Mouse (Mus musculus): ENCODE measurements around the gene Ddx24. TPM values are rescaled to one million over a fixed set of nuclear protein-coding genes. Genes with fewer than 3 reads are reported as not detected.

Gene Ddx24
- total RNA-seq, 2 experiments from 2014 or later = 109 to 116 TPM

DNA sequence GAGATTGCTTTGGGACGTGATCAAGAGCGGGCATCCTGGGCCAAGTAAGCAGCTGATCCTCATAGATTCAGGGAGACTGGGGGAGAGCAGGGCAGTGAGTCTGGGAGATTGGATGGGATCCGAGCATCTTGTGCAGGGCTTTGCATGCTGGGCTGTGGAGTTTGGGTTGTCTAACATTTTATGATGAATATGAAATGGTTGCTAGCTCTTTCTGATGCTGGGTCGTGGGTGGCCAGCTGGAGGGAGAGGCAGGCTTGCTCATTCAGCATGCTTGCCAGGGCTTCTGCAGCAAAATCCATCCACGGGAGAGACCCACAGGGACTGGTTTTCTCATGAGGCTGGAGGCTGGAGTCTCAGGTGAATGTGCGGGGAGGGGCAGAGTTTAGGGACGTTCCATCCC lies 34.5 kb downstream of the Ddx24 start:
- DNase-seq (ENCODE audit: low spot score in 2 of 2) = no peak

DNA sequence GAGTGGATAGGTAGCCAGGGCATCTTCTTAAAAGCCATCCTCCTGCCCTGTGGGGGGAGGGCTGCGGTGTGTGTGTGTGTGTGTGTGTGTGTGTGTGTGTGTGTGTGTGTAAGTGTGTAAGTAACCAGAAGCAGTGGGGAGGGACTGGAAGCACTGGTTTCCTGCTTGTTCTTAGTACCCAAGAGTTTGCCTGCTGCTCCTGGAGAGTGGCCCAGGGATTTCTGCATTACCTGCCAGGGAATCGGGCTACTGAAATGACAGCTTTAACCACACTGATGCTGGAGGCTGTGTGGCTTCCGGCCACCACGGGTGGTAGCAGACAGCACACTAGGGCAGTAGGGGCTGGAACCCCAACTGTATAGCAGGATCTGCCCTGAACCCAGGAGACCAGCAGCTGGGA lies 35.6 kb downstream of the Ddx24 start:
- no peak for DNase-seq (ENCODE audit: low spot score in 2 of 2)

DNA sequence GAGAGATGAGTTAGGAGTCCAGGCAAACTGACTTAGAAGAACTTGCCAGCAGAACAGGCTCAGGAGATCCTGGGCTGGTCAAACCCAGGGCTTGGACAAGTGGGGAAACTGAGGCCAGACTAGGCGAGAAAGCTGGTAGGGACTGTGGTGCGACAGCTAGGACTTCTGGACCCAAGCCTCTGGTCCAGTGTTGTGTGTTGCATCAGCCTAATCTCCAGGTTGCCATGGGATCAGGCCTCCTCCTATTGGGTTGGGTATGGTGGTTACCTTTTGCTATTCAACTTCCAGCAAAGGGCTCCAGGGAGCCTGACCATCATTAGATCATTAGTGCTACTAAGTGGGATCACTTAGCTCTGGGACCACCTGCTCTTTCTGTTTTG lies 36.3 kb downstream of the Ddx24 start:
- DNase-seq (ENCODE audit: low spot score in 2 of 2) = no peak

DNA sequence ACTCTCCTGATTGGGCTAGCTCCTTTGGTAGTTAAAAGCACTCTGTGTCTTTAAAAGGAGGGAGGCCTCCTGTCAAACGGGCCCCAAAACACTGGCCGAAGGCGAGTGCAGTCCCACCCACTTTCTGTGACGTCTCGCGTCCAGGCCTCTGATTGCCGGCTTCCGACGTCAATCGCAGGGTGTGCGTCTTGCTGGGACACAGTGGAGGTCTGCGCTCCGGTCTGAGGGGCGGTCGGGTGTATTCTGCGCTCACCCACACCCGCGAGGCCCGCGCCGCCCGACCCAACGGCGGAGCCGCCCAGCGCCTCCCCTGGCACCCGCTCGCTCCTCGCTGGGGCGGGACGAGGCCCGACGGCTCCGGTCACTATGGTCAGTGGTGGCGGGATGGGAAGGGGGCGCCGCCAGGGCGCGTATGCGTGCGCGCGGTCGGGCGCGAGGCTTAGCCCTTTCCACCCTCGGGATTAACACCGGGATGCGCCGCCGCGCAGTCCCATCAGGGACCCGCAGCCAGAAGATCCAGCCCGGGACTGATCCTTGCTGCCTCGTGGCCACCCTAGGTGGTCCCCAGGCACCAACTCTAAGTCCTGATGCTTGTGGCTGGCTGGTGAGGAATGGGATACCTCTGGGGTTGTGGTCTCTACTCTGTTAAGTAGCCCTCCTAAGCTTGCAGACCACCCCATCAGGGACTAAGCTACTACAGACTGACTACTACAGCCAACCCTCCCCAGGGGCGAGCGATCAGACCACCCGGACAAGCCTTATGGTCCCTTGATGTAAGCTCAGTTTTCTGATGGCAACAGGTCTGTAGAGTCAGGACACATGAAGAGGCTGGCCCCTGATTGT lies 36.9 kb downstream of the Ddx24 start, which contains the start of gene Otub2:
Otub2 (plus strand) TSS at position 178 of the 843 bp plus-strand sequence.
- DNase-seq (ENCODE audit: low spot score in 2 of 2) = peak; percentile 88 to 90

DNA sequence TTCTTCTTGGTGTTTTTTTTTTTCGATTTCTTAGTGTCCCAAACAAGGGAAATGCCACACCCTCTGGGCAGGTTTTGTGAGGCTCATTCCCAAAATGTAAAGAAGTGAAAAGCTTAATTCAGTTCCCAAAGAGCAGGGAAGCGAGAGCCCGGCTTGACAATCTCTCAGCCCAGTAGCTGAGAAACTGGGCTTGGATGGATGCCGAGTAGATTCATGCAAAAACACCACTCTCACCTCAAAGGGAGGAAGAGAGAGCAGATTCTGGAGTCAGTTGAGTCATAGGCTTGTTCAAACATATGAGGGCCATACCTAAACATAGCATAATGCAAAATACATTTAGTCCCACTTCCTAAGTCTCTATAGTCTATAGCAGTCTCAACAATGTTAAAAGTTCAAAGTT lies 45.4 kb downstream of the Ddx24 start:
- DNase-seq (ENCODE audit: low spot score in 2 of 2) = no peak

DNA sequence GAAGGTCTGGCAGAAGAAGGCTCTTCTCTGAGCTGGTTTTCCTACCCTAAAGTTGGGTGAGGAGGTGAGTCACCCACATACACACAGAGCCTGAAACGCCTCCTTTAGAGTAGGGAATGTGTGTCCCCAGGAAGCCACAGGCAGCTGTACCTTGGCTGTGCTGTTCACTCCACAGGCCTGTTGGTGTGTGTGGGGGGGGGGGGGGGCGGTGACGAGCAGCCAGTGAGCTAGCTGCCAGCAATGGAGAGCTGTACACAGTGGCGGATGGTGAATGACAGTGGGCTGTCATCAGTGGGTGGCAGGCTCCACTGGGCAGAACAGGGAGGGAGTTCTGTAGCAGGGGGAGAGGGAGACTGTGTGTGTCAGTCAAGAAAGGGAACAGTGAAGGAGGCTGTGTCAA lies 48.9 kb downstream of the Ddx24 start:
- DNase-seq (ENCODE audit: low spot score in 2 of 2) = no peak

DNA sequence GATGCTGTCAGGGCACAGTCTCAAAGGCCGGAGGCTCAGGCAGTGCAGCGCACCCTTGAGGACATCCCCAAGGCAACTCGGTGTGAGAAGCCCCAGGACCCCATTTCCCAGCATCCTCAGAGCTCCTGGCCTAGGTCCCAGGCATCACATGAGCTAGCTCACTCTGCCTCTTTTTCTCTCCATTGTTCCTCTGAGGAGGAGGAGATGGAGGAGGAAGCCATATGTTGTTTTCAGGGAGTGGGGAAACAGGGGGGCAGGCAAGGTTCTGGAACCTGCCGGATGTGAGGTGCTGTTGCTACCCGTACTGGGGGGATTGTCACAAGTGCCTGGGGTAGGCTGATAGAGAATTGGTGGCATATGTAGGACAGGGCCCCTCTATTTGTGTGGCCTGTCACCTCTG lies 49.5 kb downstream of the Ddx24 start:
- no peak for DNase-seq (ENCODE audit: low spot score in 2 of 2)

DNA sequence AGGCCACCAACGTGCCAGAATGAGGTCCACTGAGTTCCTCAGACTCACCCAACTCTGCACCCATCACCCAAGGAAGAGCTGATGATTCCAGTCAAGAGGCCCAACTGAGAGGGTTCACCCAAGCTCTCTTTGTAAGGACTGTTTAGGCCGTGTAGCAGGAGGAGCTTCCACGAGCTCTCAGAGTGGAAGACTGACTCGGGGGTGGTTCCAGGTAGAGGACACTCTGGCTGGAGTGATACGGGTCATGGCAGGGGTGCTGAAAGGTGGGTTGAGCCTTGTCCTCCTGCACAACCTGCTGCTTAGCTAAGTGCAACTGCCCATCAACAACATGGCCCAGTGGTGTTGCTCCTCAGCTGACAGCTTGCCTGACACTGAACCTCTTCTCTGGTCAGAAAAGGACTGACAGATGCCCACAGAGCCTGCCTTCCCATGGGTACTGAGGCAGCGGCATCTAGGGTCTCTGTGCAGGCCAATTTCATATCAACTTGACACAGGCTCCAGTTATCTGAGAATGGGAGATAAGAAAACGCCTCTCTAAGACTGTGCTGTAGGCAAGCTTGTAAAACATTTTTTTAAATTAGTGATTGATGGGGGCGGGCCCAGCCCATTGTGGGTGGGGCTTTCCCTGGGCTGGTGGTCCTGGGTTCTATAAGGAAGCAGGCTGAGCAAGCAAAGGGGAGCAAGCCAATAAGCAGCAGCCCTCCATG lies 51.9 kb downstream of the Ddx24 start:
- no peak for DNase-seq (ENCODE audit: low spot score in 2 of 2)

DNA sequence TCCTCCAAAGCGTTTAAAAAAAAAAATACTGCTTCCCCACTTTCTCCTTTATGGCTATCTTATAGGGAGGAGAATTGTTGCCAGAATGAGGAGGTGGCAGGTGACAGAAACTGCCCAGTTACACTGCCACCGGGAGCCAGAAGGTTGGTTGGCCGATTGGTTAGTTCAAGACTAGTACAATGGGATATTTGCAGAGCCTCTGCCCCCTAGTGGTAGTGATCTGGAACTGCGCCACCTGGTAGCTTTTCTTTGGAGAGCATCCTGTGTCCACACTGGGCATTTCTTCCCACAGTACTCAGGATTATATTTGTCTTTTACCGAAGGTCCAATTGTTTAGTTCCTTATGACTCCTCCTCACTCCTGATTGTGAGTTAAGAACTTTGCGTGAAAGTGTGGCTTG lies 53.9 kb downstream of the Ddx24 start:
- peak in 1 of 2 experiments; percentile 36 for DNase-seq (ENCODE audit: low spot score in 2 of 2)

DNA sequence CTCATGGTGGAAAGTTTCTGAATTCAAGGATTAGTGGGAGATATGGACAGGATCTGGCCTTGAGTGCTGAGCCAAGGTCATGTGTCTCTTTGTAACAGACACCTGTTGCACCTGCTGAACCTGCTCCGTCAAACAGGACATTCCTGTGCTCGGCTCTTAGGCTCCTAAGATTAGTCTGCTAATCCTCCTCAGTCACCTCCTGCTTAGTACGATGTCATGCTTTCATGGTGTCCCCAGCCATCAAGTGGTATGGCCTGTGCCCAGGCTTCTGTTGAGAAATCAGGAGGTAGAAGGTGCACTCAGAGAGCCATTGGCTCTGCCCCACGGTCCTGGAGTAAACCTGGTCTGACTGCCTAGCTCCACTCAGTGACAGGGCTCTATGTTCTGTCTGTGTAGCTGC lies 54.8 kb downstream of the Ddx24 start:
- DNase-seq (ENCODE audit: low spot score in 2 of 2) = no peak

DNA sequence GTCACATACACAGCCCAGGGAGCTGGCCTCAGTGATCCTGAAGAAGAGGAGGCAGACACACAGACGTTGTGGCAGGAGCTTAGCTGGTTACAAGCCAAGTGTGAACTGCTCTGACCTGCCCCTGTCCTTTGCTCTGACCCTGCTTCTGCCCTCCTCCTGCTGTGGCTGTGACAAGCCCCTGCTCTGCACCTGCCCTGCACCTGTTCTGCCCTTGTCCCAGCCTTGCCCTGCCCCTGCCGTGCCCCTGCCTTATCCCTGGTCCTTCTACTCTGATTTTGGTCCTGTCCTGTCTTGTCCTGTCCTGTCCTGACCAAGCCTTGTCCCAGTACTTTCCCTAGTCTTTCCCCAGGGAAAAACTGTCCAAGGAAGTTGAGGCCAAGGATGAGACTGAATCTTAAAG lies 56.9 kb downstream of the Ddx24 start:
- no peak for DNase-seq (ENCODE audit: low spot score in 2 of 2)

DNA sequence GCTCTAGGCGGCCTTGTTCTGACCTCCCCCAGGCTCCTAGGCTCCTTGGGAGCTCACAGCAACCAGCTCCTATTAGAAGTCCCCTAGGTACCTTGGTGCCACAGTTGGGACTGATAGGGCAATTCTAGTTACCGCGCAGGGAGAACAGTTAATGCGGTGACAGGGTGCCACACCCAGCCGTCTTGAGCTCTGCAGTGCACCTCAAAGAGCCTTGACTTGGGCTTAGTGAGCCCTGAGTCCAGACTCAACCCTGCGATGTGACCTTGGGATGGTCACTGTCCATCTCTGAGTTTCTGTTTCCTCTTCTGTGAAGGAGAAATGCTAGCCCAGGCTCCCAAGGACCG lies 57.3 kb downstream of the Ddx24 start:
- DNase-seq (ENCODE audit: low spot score in 2 of 2) = no peak

DNA sequence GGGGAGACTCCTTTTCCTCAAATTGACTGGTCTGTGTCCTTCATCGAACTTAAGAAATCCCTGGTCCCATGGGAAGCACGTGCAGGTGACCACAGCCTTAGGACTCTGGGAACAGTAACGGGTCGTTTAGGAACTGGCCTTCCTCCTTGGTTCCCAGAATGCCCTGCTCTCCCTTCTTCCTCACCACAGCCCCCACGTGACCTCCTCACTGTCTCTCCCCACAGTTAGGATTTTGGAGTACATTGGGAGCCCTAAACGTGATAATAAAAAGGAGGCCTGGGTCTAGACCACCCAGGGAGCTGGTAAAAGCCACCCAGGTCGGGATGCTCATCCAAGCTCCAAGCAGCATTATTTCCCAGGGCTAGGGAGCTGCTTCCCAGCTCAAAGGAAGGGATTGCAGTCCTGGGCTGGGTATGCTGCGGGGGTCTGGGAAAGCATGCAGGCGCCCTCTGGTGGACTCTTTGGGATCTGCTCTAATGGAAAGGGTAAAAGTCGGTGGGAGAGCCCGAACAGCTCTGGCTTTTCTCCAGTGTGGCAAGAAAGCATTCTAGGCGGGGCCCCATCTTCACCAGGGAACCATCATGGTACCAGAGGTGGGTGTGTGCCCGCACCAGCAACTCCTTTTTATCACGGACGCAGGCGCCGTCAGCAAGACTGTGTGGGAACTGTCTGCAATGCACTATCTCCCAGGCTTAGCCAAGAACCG lies 57.9 kb downstream of the Ddx24 start:
- DNase-seq (ENCODE audit: low spot score in 2 of 2) = peak in 1 of 2 experiments; percentile 62

DNA sequence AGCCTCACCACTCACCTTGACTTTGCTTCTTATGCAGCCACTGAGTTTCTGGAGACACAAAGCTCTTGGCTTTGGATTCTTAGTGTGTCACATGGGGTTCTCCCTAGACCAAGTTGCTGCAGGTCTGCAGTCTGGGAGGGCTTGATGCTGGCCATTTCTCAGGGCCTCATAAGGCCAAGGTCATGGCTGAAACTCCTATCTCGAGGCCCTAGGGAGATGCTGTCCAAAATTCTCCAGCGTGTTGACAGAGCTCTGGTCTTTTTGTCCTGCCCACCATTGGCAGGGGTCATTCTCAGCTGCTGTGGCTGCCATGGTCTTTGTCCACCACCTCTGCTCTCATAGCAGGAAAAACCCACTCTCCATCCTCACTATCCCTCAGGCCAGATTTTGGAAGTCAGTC lies 58.5 kb downstream of the Ddx24 start:
- no peak for DNase-seq (ENCODE audit: low spot score in 2 of 2)

DNA sequence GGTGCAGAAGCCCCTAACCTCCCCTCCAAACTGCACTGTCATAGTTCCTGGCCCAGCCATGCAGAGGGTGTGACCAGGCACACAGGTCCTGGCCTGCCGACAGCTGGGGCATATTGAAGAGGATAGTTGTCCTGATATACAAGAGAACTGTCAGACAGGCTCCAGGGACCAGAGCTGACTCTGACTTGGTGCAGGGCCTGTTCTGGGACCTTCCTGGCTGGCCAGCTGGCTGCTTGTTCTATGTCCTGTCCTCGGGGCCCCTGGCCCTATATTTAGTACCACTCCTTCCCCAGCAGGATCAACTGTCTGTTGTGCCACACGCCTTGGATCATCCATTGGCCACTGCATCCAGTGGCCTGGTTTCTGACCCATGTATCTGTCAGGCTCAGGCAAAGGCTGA lies 63.3 kb downstream of the Ddx24 start:
- no peak for DNase-seq (ENCODE audit: low spot score in 2 of 2)

DNA sequence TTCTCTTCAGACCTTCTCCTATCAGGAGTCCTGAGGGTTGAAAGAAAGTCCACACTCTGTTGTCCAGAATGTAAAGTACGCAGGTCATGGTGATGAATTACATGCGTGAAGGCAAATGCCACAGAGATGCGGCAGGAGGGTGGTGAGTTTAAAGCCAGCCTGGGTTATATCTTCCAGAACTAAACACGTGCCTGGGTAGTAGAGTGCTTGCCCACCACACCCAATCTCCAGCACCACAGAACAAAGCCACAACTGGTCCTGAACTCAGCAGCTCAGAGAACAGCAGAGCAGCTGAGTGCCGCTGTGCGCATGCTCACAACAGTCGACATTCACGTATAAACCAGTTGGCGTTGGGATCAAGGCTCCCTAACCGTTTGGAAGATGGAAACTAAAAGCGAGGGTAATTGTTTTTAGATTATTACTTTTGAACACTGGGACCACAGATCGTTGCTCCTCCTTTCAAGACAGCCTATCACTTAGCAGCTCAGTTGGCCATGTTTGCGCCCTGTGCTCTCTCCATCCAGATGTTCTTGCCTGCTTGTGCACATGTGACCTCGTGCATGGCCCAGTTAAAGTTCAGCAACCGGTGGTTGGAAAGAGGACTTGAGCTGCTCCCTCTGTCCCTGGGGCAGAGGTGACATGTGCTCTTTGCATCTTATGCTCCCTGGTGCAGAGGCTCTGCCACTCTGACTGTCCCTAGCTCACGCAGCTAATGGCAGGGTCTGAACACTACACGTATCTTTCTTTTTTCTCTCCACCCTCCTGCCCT lies 63.9 kb downstream of the Ddx24 start:
- no peak for DNase-seq (ENCODE audit: low spot score in 2 of 2)

DNA sequence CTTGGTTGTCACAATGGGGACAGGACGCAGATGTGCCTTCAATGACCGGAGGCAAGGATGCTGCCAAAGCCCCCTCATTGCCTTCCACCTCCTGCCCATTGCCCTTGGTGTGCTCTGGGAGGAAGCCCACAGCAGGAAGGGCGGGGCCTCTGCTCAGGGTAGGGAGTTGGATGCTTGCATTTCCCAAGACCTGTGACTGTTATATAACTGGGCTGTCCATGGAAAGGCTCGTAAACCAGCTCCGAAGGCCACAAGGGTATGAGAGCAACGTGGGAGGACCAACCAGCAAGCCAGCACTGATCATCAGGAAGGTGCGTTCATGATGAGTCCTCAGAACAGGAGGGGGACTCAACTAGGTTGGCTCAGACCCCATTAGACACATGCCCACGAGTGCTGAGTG lies 64.8 kb downstream of the Ddx24 start:
- no peak for DNase-seq (ENCODE audit: low spot score in 2 of 2)

DNA sequence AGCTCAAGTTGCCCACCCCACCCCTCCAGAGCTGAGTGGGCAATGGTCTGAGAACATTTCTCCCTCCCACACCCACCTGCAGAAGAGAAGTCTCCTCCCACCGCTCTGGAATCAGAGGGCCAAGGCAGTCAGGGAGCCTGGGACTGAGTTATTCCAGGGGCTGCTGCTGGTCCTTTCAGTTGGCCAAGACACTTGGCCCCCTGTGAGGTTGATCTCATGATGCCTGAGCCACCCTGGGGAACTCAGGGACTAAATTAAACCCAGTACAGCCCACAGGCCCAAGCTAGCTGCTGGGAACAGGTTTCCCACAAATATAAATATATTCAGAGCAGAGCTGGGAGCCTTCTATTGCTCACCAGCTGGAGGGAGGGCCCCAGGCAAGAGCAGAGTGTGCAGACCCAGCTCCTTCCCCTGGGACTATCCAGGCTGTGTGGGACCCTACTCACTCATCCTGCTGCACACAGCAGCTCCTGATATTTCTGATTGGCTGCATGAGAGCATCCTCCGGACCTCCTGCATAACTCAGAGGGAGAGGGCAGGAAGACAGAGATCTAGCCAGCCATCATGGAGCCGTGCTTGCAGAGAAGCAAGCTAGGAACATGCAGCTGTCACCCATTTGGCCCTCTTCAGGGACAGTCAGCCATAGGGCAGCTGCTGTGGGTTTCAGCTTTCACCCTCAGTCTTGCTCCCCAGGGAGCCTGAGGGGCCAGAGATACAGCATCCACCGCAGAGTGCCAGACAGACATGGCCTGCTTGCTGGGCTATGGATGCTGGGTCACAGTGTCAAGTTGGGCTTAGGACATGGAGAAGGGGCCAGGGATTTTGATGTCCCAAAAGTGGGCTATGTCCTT lies 66.5 kb downstream of the Ddx24 start:
- no peak for DNase-seq (ENCODE audit: low spot score in 2 of 2)

DNA sequence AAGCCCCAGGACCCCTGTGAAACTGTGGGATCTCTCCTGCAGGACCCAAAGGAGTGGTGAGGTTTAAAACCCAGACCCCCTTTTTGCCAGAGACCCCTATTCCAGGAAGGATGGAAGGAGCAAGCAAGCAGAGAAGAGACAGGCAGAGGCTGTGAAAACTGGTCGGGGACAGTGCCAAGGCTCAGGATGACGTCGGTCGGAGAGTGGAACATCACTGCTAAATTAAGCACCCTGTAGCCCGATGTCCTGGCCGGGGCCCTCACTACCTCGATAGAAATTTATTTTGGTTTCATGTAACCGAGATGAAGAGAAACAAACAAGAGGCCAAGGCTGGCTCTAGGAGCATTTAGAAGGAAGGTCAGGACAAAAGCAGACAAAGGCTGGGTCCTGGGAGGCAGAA lies 67.4 kb downstream of the Ddx24 start:
- no peak for DNase-seq (ENCODE audit: low spot score in 2 of 2)

Data from adrenal gland, postnatal 4 days (tissue).